Mouse (Mus musculus): ENCODE data around the gene Gas2l2.
A peak's percentile ranks its signal among the peaks of the same experiment; 100 is the strongest.

Gene Gas2l2

GRCm38 (mm10) chr11:83429355-83429754 lies at the start of gene Gas2l2:
Gene Gas2l2, minus strand, starts transcription at chr11:83429455.
- no peak for DNase-seq (ENCODE audit: low read depth, low spot score)

- no peak for DNase-seq (ENCODE audit: low read depth, low spot score)
These were observed 44.2 kb upstream of the Gas2l2 start for GRCm38 (mm10) chr11:83473235-83474016.

- peak; percentile 100 for DNase-seq (ENCODE audit: low read depth, low spot score)
These were observed 43.3 kb upstream of the Gas2l2 start, which contains the start of gene Taf15 for GRCm38 (mm10) chr11:83472324-83473234. Gene Taf15, plus strand, starts transcription at chr11:83473086.

- DNase-seq (ENCODE audit: low read depth, low spot score) = no peak
These were observed 42.5 kb upstream of the Gas2l2 start for GRCm38 (mm10) chr11:83471766-83472165.

GRCm38 (mm10) chr11:83468765-83469164 lies 39.5 kb upstream of the Gas2l2 start:
- DNase-seq (ENCODE audit: low read depth, low spot score) = no peak

- no peak for DNase-seq (ENCODE audit: low read depth, low spot score)
These were observed 37.9 kb upstream of the Gas2l2 start for GRCm38 (mm10) chr11:83467120-83467652.

- DNase-seq (ENCODE audit: low read depth, low spot score) = no peak
These were observed 36.7 kb upstream of the Gas2l2 start for GRCm38 (mm10) chr11:83465976-83466375.

GRCm38 (mm10) chr11:83462711-83463244 lies 33.5 kb upstream of the Gas2l2 start, which contains the start of gene Mmp28:
Gene Mmp28, minus strand, starts transcription at chr11:83463071.
- DNase-seq (ENCODE audit: low read depth, low spot score) = peak; percentile 16

- DNase-seq (ENCODE audit: low read depth, low spot score) = no peak
These were observed 32.3 kb upstream of the Gas2l2 start for GRCm38 (mm10) chr11:83461462-83462027.

GRCm38 (mm10) chr11:83457912-83458601 lies 28.8 kb upstream of the Gas2l2 start:
- no peak for DNase-seq (ENCODE audit: low read depth, low spot score)

- no peak for DNase-seq (ENCODE audit: low read depth, low spot score)
These were observed 28.0 kb upstream of the Gas2l2 start for GRCm38 (mm10) chr11:83457257-83457656.

GRCm38 (mm10) chr11:83455608-83456007 lies 26.4 kb upstream of the Gas2l2 start:
- no peak for DNase-seq (ENCODE audit: low read depth, low spot score)

- no peak for DNase-seq (ENCODE audit: low read depth, low spot score)
These were observed 25.3 kb upstream of the Gas2l2 start for GRCm38 (mm10) chr11:83454548-83454947.

GRCm38 (mm10) chr11:83451281-83451680 lies 22.0 kb upstream of the Gas2l2 start:
- DNase-seq (ENCODE audit: low read depth, low spot score) = no peak

- no peak for DNase-seq (ENCODE audit: low read depth, low spot score)
These were observed 21.3 kb upstream of the Gas2l2 start for GRCm38 (mm10) chr11:83450550-83450949.

GRCm38 (mm10) chr11:83449298-83449697 lies 20.0 kb upstream of the Gas2l2 start:
- no peak for DNase-seq (ENCODE audit: low read depth, low spot score)

- DNase-seq (ENCODE audit: low read depth, low spot score) = no peak
These were observed 19.6 kb upstream of the Gas2l2 start for GRCm38 (mm10) chr11:83448927-83449236.

GRCm38 (mm10) chr11:83448021-83448926 lies 19.0 kb upstream of the Gas2l2 start:
- DNase-seq (ENCODE audit: low read depth, low spot score) = no peak

GRCm38 (mm10) chr11:83447612-83448011 lies 18.4 kb upstream of the Gas2l2 start:
- no peak for DNase-seq (ENCODE audit: low read depth, low spot score)

GRCm38 (mm10) chr11:83445001-83445400 lies 15.7 kb upstream of the Gas2l2 start:
- DNase-seq (ENCODE audit: low read depth, low spot score) = peak; percentile 62
